Comparison of ENCODE assay signal across 8 mouse cellular contexts in the genomic region with DNA sequence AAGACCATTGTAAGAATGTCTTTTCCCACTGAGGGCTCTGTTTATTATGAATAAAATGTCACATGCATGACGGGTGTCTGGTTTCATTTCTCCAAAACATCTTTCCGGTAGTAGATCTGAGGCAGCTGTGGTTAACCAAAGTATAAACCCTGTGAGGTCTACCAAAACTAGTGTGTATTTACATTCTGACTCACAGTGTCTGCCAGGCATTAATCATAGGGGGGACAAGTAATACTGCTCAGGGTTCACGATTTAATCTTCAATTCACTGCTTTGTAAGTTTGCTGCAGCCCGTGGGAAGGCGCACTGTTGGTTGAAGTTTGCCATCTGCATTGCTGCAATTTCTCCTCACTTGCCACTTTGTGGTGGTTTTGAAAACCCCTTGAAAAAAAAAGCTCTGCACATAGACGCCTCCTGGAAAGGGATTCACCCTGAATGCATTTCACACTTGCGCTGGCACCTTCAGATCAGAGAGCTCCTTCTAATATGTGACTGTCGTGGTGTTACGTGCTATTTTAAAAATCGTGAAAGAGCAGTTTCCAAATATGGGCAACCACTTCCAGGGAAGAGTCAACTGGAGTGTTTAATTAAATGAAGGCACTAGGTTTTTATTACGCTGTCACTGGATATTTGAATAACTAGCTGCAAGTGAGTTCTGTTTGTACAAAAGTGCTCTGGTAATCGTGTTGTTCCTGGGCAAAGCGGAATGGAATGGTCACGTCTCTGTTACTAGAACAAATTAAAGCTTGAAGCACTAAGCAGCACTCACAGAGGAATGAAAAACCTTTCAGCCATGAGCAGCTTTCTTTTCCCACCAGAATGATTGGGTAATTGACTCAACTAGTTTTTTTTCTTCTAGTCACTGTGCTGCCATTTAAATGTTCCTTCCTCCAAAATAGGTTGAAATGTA. TPM values are rescaled to one million over a fixed set of nuclear protein-coding genes. Genes with fewer than 3 reads are reported as not detected.
DNase-seq lines count a peak whose midpoint lies in the region; ATAC-seq lines count a peak whose summit lies in the region.

No protein-coding gene starts in this region.

- H3K9ac ChIP-seq in kidney, embryonic 16.5 days (replicated peaks; ENCODE audit: low read length), result no peak overlapping the region
- no peak overlapping the region for H3K9ac ChIP-seq in embryonic facial prominence, embryonic 14.5 days (ENCODE audit: low read depth, low read length)
- no peak overlapping the region for H3K9ac ChIP-seq in hindbrain, embryonic 12.5 days

- peaks cover 10% of the 10 kb centered on the region for H3K4me1 ChIP-seq in kidney, embryonic 16.5 days (ENCODE audit: insufficient read depth, low read length)
- peaks cover 12% of the 10 kb centered on the region for H3K4me1 ChIP-seq in embryonic facial prominence, embryonic 14.5 days (ENCODE audit: control insufficient read depth, insufficient read depth, low read length)
- H3K4me1 ChIP-seq in hindbrain, embryonic 12.5 days, result no peaks in the 10 kb centered on the region

- no peaks in the 10 kb centered on the region for H3K36me3 ChIP-seq in kidney, embryonic 16.5 days (ENCODE audit: insufficient read depth, low read length)
- H3K36me3 ChIP-seq in embryonic facial prominence, embryonic 14.5 days (ENCODE audit: control insufficient read depth, insufficient read depth, low read length), result no peaks in the 10 kb centered on the region
- no peaks in the 10 kb centered on the region for H3K36me3 ChIP-seq in hindbrain, embryonic 12.5 days

- H3K9me3 ChIP-seq in kidney, embryonic 16.5 days (ENCODE audit: low read length), result peaks cover 4% of the 10 kb centered on the region
- 0 out of 2 replicates have a peak, but pooled peaks cover 7% of the 10 kb centered on the region for H3K9me3 ChIP-seq in embryonic facial prominence, embryonic 14.5 days (ENCODE audit: control insufficient read depth, low read length)
- 0 out of 2 replicates have a peak, but pooled peaks cover 4% of the 10 kb centered on the region for H3K9me3 ChIP-seq in hindbrain, embryonic 12.5 days (replicated peaks)

- WGBS in kidney, embryonic 16.5 days, result 42% methylated on average over 14 of the region's 14 CpGs
- WGBS in embryonic facial prominence, embryonic 14.5 days, result 42% methylated on average over 14 of the region's 14 CpGs
- WGBS in hindbrain, embryonic 12.5 days, result 74% methylated on average over 14 of the region's 14 CpGs

- ATAC-seq in kidney, embryonic 16.5 days (ENCODE audit: low FRiP score, low TSS enrichment), result no peak
- peak; percentile 95 for ATAC-seq in CD4-positive, CD25-positive, alpha-beta regulatory T cell, adult 4 months
- ATAC-seq in embryonic facial prominence, embryonic 14.5 days (ENCODE audit: low read depth), result peak; percentile 90
- no peak for ATAC-seq in hindbrain, embryonic 12.5 days (ENCODE audit: low FRiP score)

- H3K27me3 ChIP-seq in kidney, embryonic 16.5 days (ENCODE audit: insufficient read depth, low read length), result no peaks in the 10 kb centered on the region
- no peaks in the 10 kb centered on the region for H3K27me3 ChIP-seq in embryonic facial prominence, embryonic 14.5 days (replicated peaks; ENCODE audit: control insufficient read depth, insufficient read depth, low read length)
- H3K27me3 ChIP-seq in hindbrain, embryonic 12.5 days, result no peaks in the 10 kb centered on the region

- H3K4me2 ChIP-seq in kidney, embryonic 16.5 days (replicated peaks; ENCODE audit: low read depth, low read length), result no peak overlapping the region
- H3K4me2 ChIP-seq in embryonic facial prominence, embryonic 14.5 days (ENCODE audit: low read depth, low read length), result peak overlapping the region; percentile 23; the same call in 1 of the 2 replicates
- no peak overlapping the region for H3K4me2 ChIP-seq in hindbrain, embryonic 12.5 days (replicated peaks)

- no peak for DNase-seq in kidney, adult 11 months
- DNase-seq in embryonic facial prominence, embryonic 14.5 days (ENCODE audit: low spot score), result peak; percentile 90
- DNase-seq in natural killer cell, adult 2 months (ENCODE audit: low spot score in 2 of 2), result peak; percentile 75 to 79
- no peak for DNase-seq in retina, postnatal 1 day
- DNase-seq in adrenal gland, postnatal 14 days, result no peak

- H3K4me3 ChIP-seq in kidney, embryonic 16.5 days (ENCODE audit: low read length), result no peak overlapping the region
- no peak overlapping the region for H3K4me3 ChIP-seq in embryonic facial prominence, embryonic 14.5 days (ENCODE audit: low read depth, low read length)
- no peak overlapping the region for H3K4me3 ChIP-seq in hindbrain, embryonic 12.5 days

- 0 out of 2 replicates have a peak overlapping the region, but pooled peaks have one; percentile 32 for H3K27ac ChIP-seq in kidney, embryonic 16.5 days (ENCODE audit: low read length)
- no peak overlapping the region for H3K27ac ChIP-seq in embryonic facial prominence, embryonic 14.5 days (replicated peaks; ENCODE audit: low read depth, low read length)
- no peak overlapping the region for H3K27ac ChIP-seq in hindbrain, embryonic 12.5 days

RNA-seq across cellular contexts. Expression of a gene that starts 44.5 kb away (rescaled TPM):
- polyA plus RNA-seq in kidney, embryonic 16.5 days (2015; fragmentation: Nextera tagmentation; extraction: Ambion mirVana), result 22.8 and 23.4 TPM in 2 replicates
- 1 to 10 TPM; 3.3 to 6.3 TPM for polyA plus RNA-seq in CD4-positive, CD25-positive, alpha-beta regulatory T cell, adult 4 months (2017; shearing (Covaris generic))
- polyA plus RNA-seq in embryonic facial prominence, embryonic 14.5 days (2014; fragmentation: Nextera tagmentation; extraction: Ambion mirVana), result 32.8 and 33.8 TPM in 2 replicates
- 36.4 and 36.8 TPM in 2 replicates for polyA plus RNA-seq in hindbrain, embryonic 12.5 days (2016; fragmentation: Nextera tagmentation; extraction: Ambion mirVana)
- total RNA-seq in adrenal gland, postnatal 14 days (2021), result 42.5 and 44.8 TPM in 2 replicates

Comparison
In these comparisons a context has a peak if more than half of its experiments do, and no peak if none do; other contexts are left out.
1. ATAC-seq: peak in CD4-positive, CD25-positive, alpha-beta regulatory T cell, adult 4 months (single experiment) and embryonic facial prominence, embryonic 14.5 days (single experiment); none in kidney, embryonic 16.5 days (single experiment) and hindbrain, embryonic 12.5 days (single experiment).
2. DNase-seq: peak in embryonic facial prominence, embryonic 14.5 days (single experiment) and natural killer cell, adult 2 months (2 of 2); none in kidney, adult 11 months (single experiment), retina, postnatal 1 day (single experiment) and adrenal gland, postnatal 14 days (single experiment).